Mouse (Mus musculus): ENCODE measurements at regions not wholly inside any gene's neighbourhood (a gene's known extent, or its start where the extent isn't known, plus 50 kb on each side); places are given as distances from the start of the nearest gene placed in this dataset.

DNA sequence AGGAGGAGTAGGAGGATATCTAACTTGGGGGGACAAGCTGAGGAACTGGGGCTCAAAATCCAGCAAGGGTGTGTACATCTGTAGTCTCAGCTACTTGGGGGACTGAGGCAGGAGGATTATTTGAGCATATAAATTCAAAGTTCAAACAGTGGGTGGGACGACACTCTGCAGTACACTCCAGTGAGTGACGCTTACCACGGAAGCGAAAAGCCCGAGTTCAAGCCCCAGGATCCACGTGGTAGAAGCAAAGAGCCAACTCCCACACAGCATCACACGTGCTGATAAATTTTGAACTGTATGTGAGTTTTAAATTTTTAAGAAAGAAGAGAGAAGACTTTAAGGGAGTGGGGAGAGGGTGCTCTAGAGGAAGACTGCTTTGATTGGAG lies 98.2 kb downstream of the Zfp36l1 start:
- H3ac ChIP-seq (ENCODE audit: control insufficient read depth, insufficient read length, low read depth) = no peak overlapping the region
- H3K79me2 ChIP-seq (ENCODE audit: control insufficient read depth, insufficient read depth) = no peaks in the 10 kb centered on the region
- H3K4me3 ChIP-seq (ENCODE audit: insufficient read depth, poor library complexity, severe bottlenecking) = no peak overlapping the region
- H3K27me3 ChIP-seq (ENCODE audit: control insufficient read depth, insufficient read depth, insufficient read length) = no peaks in the 10 kb centered on the region
- H3K36me3 ChIP-seq (ENCODE audit: control insufficient read depth, insufficient read depth) = no peaks in the 10 kb centered on the region
- TF ChIP-seq FOSL1 (IDR thresholded peaks at IDR 0.05; ENCODE audit: insufficient read depth, low read length, poor library complexity, severe bottlenecking) = no peak
- H3K79me3 ChIP-seq (ENCODE audit: low read depth) = no peaks in the 10 kb centered on the region

- no peak overlapping the region for H3K4me3 ChIP-seq (ENCODE audit: insufficient read depth, poor library complexity, severe bottlenecking)
- H3ac ChIP-seq (ENCODE audit: control insufficient read depth, insufficient read length, low read depth) = no peak overlapping the region
- H3K79me3 ChIP-seq (ENCODE audit: low read depth) = no peaks in the 10 kb centered on the region
- H3K79me2 ChIP-seq (ENCODE audit: control insufficient read depth, insufficient read depth) = no peaks in the 10 kb centered on the region
- no peaks in the 10 kb centered on the region for H3K36me3 ChIP-seq (ENCODE audit: control insufficient read depth, insufficient read depth)
- no peaks in the 10 kb centered on the region for H3K27me3 ChIP-seq (ENCODE audit: control insufficient read depth, insufficient read depth, insufficient read length)
- TF ChIP-seq USF1 (IDR thresholded peaks at IDR 0.05; ENCODE audit: low read depth) (no peak), MYOG (IDR thresholded peaks at IDR 0.05; ENCODE audit: control insufficient read depth, extremely low read depth, insufficient read length) (no peak), CTCF (IDR thresholded peaks at IDR 0.05; ENCODE audit: control insufficient read depth, insufficient read depth, insufficient read length) (no peak), FOSL1 (IDR thresholded peaks at IDR 0.05; ENCODE audit: insufficient read depth, low read length, poor library complexity, severe bottlenecking) (no peak)
Measured at GRCm38 (mm10) chr12:80013904-80014597, 98.8 kb downstream of the Zfp36l1 start.

DNA sequence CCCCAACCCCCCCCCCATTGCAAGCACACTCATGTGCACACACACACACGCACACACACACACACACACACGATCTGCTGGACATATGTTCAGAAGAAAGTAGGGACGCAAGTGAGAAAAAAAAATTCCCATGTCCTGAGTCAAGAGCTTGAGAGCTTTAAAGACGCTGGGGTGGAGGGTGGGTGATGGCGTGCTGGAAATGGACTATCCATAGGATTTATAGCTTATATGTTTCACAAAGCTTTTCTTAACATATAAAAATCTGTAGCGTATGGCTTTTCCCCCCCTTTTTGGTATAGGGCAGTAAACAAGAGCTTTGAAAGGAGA lies 99.3 kb downstream of the Zfp36l1 start:
- no peaks in the 10 kb centered on the region for H3K79me2 ChIP-seq (ENCODE audit: control insufficient read depth, insufficient read depth)
- no peak overlapping the region for H3ac ChIP-seq (ENCODE audit: control insufficient read depth, insufficient read length, low read depth)
- no peaks in the 10 kb centered on the region for H3K79me3 ChIP-seq (ENCODE audit: low read depth)
- H3K4me3 ChIP-seq (ENCODE audit: insufficient read depth, poor library complexity, severe bottlenecking) = no peak overlapping the region
- no peaks in the 10 kb centered on the region for H3K36me3 ChIP-seq (ENCODE audit: control insufficient read depth, insufficient read depth)
- H3K27me3 ChIP-seq (ENCODE audit: control insufficient read depth, insufficient read depth, insufficient read length) = no peaks in the 10 kb centered on the region
- no peak for TF ChIP-seq FOSL1 (IDR thresholded peaks at IDR 0.05; ENCODE audit: insufficient read depth, low read length, poor library complexity, severe bottlenecking)
- no peak for TF ChIP-seq MYOD1 (IDR thresholded peaks at IDR 0.05; ENCODE audit: control insufficient read depth, insufficient read length, low read depth)
- TF ChIP-seq USF1 (IDR thresholded peaks at IDR 0.05; ENCODE audit: low read depth) = no peak
- no peak for TF ChIP-seq CEBPB (IDR thresholded peaks at IDR 0.05; ENCODE audit: low read depth)
- no peak for TF ChIP-seq MYOG (IDR thresholded peaks at IDR 0.05; ENCODE audit: control insufficient read depth, extremely low read depth, insufficient read length)
- TF ChIP-seq MAX (IDR thresholded peaks at IDR 0.05) = no peak
- TF ChIP-seq CTCF (IDR thresholded peaks at IDR 0.05; ENCODE audit: control insufficient read depth, insufficient read depth, insufficient read length) = no peak

GRCm38 (mm10) chr12:80011916-80012315 lies 100.9 kb downstream of the Zfp36l1 start:
- H3K4me3 ChIP-seq (ENCODE audit: insufficient read depth, poor library complexity, severe bottlenecking) = no peak overlapping the region
- no peaks in the 10 kb centered on the region for H3K36me3 ChIP-seq (ENCODE audit: control insufficient read depth, insufficient read depth)
- no peak for TF ChIP-seq MYOG (IDR thresholded peaks at IDR 0.05; ENCODE audit: control insufficient read depth, extremely low read depth, insufficient read length)
- no peak for TF ChIP-seq MYOD1 (IDR thresholded peaks at IDR 0.05; ENCODE audit: control insufficient read depth, insufficient read length, low read depth)
- no peaks in the 10 kb centered on the region for H3K79me2 ChIP-seq (ENCODE audit: control insufficient read depth, insufficient read depth)
- H3ac ChIP-seq (ENCODE audit: control insufficient read depth, insufficient read length, low read depth) = no peak overlapping the region
- no peaks in the 10 kb centered on the region for H3K27me3 ChIP-seq (ENCODE audit: control insufficient read depth, insufficient read depth, insufficient read length)
- H3K79me3 ChIP-seq (ENCODE audit: low read depth) = no peaks in the 10 kb centered on the region

DNA sequence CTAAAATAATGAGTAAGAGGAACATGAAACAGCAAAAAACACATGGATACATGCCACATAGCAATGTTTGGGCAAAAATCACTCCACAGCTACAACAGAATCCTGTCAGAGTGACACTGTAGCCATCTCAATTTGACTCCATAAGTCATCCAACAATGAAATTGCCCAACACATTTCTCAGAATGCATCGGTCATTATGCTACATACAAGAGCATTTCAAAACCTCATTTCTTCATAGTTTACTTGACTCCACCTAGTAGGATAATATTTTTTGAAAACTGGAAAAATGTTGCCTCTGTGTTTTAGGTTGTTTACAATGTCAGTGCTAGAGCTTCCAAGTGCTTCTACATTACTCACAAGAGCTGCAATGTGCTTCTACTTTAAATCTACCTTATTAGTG lies 101.9 kb downstream of the Zfp36l1 start:
- Histone ChIP-seq H3K27me3 (ENCODE audit: control insufficient read depth, insufficient read depth, insufficient read length) (no peaks in the 10 kb centered on the region), H3K79me2 (ENCODE audit: control insufficient read depth, insufficient read depth) (no peaks in the 10 kb centered on the region), H3K4me3 (ENCODE audit: insufficient read depth, poor library complexity, severe bottlenecking) (no peak overlapping the region), H3K36me3 (ENCODE audit: control insufficient read depth, insufficient read depth) (no peaks in the 10 kb centered on the region), H3K79me3 (ENCODE audit: low read depth) (no peaks in the 10 kb centered on the region), H3ac (ENCODE audit: control insufficient read depth, insufficient read length, low read depth) (no peak overlapping the region)
- no peak for TF ChIP-seq FOSL1 (IDR thresholded peaks at IDR 0.05; ENCODE audit: insufficient read depth, low read length, poor library complexity, severe bottlenecking)
- no peak for TF ChIP-seq CTCF (IDR thresholded peaks at IDR 0.05; ENCODE audit: control insufficient read depth, insufficient read depth, insufficient read length)
- TF ChIP-seq MYOG (IDR thresholded peaks at IDR 0.05; ENCODE audit: control insufficient read depth, extremely low read depth, insufficient read length) = no peak
- TF ChIP-seq MYOD1 (IDR thresholded peaks at IDR 0.05; ENCODE audit: control insufficient read depth, insufficient read length, low read depth) = no peak
- TF ChIP-seq MAX (IDR thresholded peaks at IDR 0.05) = no peak
- no peak for TF ChIP-seq CEBPB (IDR thresholded peaks at IDR 0.05; ENCODE audit: low read depth)
- no peak for TF ChIP-seq USF1 (IDR thresholded peaks at IDR 0.05; ENCODE audit: low read depth)

DNA sequence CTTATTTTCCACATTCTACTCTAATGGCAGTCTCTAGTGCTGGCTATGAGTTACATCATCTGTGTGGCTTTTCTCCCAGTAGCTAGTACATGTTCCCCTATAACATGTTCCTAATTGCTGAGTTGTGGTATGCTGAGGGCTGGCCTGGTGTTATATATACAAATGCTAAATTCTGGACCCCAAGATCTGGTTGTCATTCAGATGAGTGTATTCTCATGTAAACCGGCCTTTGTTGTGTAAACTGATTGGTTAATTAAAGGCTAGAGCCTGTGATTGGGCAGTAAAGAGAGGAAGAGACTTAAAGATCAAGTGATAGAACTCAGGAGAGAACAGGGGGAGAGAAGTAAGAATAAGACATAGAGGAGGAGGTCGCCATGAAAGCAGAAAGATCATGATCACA lies 102.6 kb downstream of the Zfp36l1 start:
- Histone ChIP-seq H3ac (ENCODE audit: control insufficient read depth, insufficient read length, low read depth) (no peak overlapping the region), H3K27me3 (ENCODE audit: control insufficient read depth, insufficient read depth, insufficient read length) (no peaks in the 10 kb centered on the region), H3K4me3 (ENCODE audit: insufficient read depth, poor library complexity, severe bottlenecking) (no peak overlapping the region), H3K79me3 (ENCODE audit: low read depth) (no peaks in the 10 kb centered on the region), H3K36me3 (ENCODE audit: control insufficient read depth, insufficient read depth) (no peaks in the 10 kb centered on the region), H3K79me2 (ENCODE audit: control insufficient read depth, insufficient read depth) (no peaks in the 10 kb centered on the region)
- TF ChIP-seq MYOG (IDR thresholded peaks at IDR 0.05; ENCODE audit: control insufficient read depth, extremely low read depth, insufficient read length) (no peak), USF1 (IDR thresholded peaks at IDR 0.05; ENCODE audit: low read depth) (no peak)

Measured in C2C12 (cell line).